Mouse (Mus musculus) hindbrain, postnatal 0 days (tissue): ENCODE measurements around the gene Kalrn. TPM values are rescaled to one million over a fixed set of nuclear protein-coding genes. Genes with fewer than 3 reads are reported as not detected.
A peak's percentile ranks its signal among the peaks of the same experiment; 100 is the strongest.

ENCODE experiments used
- ATAC-seq: fragments of 200-750 bp; cut with Nextera tagmentation; 2 replicates; pipeline ENCODE4 v1.8.0; 2017; ENCODE audit warnings: mild to moderate bottlenecking, moderate TSS enrichment, moderate library complexity
- DNase-seq: peaks from one replicate; pipeline ENCODE4 v3.0.0-alpha.2; 2015; ENCODE audit warnings: low spot score
- H3K27ac ChIP-seq: fragments of 300-500 bp; sonication (generic); 2 replicates; pipeline ENCODE4 v1.5.1; 2014; ENCODE audit warnings: mild to moderate bottlenecking
- H3K27me3 ChIP-seq: fragments of 300-500 bp; sonication (generic); 2 replicates; pipeline ENCODE4 v1.6.1; 2014; ENCODE audit warnings: low read length, mixed read lengths; ENCODE audit not compliant: insufficient read depth
- H3K36me3 ChIP-seq: fragments of 300-500 bp; sonication (generic); 2 replicates; pipeline ENCODE4 v1.6.1; 2014; ENCODE audit warnings: low read length, mixed read lengths; ENCODE audit not compliant: insufficient read depth
- H3K4me1 ChIP-seq: fragments of 300-500 bp; sonication (generic); 2 replicates; pipeline ENCODE4 v1.6.1; 2014; ENCODE audit warnings: antibody characterized with exemption, low read length, mixed read lengths; ENCODE audit not compliant: insufficient read depth
- H3K4me2 ChIP-seq: fragments of 300-500 bp; sonication (generic); 2 replicates; pipeline ENCODE4 v1.6.1; 2014; ENCODE audit warnings: low read depth, mild to moderate bottlenecking, low read length, moderate library complexity, mixed read lengths
- H3K4me3 ChIP-seq: fragments of 300-500 bp; sonication (generic); 2 replicates; pipeline ENCODE4 v1.5.1; 2014; ENCODE audit warnings: low read length
- H3K9ac ChIP-seq: fragments of 300-500 bp; sonication (generic); replicated peaks from 2 replicates; pipeline ENCODE4 v1.6.1; 2014; ENCODE audit warnings: mild to moderate bottlenecking, low read length, moderate library complexity, mixed read lengths
- H3K9me3 ChIP-seq: fragments of 300-500 bp; sonication (generic); 2 replicates; pipeline ENCODE4 v1.6.1; 2016; ENCODE audit warnings: low read length, mixed read lengths
- CTCF ChIP-seq: IDR thresholded peaks from 2 replicates; pipeline ENCODE4 v1.5.1; 2016; ENCODE audit warnings: antibody characterized with exemption, control low read depth, low read depth
- WGBS: fragments of 180-500 bp; shearing (Covaris S2); extraction: QIAGEN DNeasy Blood & Tissue Kit; methylation state at CpG from one replicate; pipeline ENCODE4 v1.1.7; 2014; 5-methylcytosine and 5-hydroxymethylcytosine counted together
- polyA plus RNA-seq: library from polyadenylated mRNA; unstranded; fragments of >200 nt; fragmentation: Nextera tagmentation; extraction: Ambion mirVana; gene quantifications from 2 replicates; pipeline ENCODE4 v1.2.1, GENCODE M21; 2015
- total RNA-seq: library from RNA; depleted of rRNA; stranded (reverse); fragments of >200 nt; gene quantifications from 2 replicates; pipeline ENCODE4 v1.2.3, GENCODE M21; 2014

The Kalrn gene
- total and polyA plus RNA-seq, 2 experiments from 2014 or later = 17.0 to 107 TPM

GRCm38 (mm10) chr16:34382992-34383391 lies 190.3 kb downstream of the Kalrn start:
- DNase-seq = no peak
- Histone ChIP-seq H3K9me3 (no peaks in the 10 kb centered on the region), H3K36me3 (no peaks in the 10 kb centered on the region), H3K27ac (no peak overlapping the region), H3K4me1 (no peaks in the 10 kb centered on the region), H3K4me3 (no peak overlapping the region), H3K4me2 (no peak overlapping the region), H3K9ac (no peak overlapping the region), H3K27me3 (no peaks in the 10 kb centered on the region)
- no peak for ATAC-seq
- no peak for TF ChIP-seq CTCF
- 53% methylated on average over 4 of the region's 4 CpGs for WGBS

- H3K9ac ChIP-seq = no peak overlapping the region
- no peaks in the 10 kb centered on the region for H3K36me3 ChIP-seq
- no peak overlapping the region for H3K27ac ChIP-seq
- TF ChIP-seq CTCF = no peak
- no peak overlapping the region for H3K4me3 ChIP-seq
- H3K4me2 ChIP-seq = no peak overlapping the region
- 0 out of 2 replicates have a peak, but pooled peaks have one; percentile 55 for ATAC-seq
- no peaks in the 10 kb centered on the region for H3K9me3 ChIP-seq
- no peak for DNase-seq
- peaks cover 4% of the 10 kb centered on the region; the same call in 1 of the 2 replicates for H3K4me1 ChIP-seq
- no peaks in the 10 kb centered on the region for H3K27me3 ChIP-seq
- 68% methylated on average over 12 of the region's 12 CpGs for WGBS
These were observed 197.0 kb downstream of the Kalrn start for GRCm38 (mm10) chr16:34376166-34376857.

- no peak overlapping the region for H3K4me3 ChIP-seq
- H3K27me3 ChIP-seq = no peaks in the 10 kb centered on the region
- no peak overlapping the region for H3K4me2 ChIP-seq
- WGBS = 77% methylated on average over 4 of the region's 4 CpGs
- ATAC-seq (no peak), DNase-seq (no peak)
- H3K4me1 ChIP-seq = peaks cover 4% of the 10 kb centered on the region; the same call in 1 of the 2 replicates
- no peak overlapping the region for H3K27ac ChIP-seq
- TF ChIP-seq CTCF = peak; percentile 38
- H3K36me3 ChIP-seq = no peaks in the 10 kb centered on the region
- H3K9ac ChIP-seq = no peak overlapping the region
- no peaks in the 10 kb centered on the region for H3K9me3 ChIP-seq
These were observed 199.8 kb downstream of the Kalrn start for GRCm38 (mm10) chr16:34373519-34373918.

GRCm38 (mm10) chr16:34372103-34372741 lies 201.1 kb downstream of the Kalrn start:
- H3K9me3 ChIP-seq = no peaks in the 10 kb centered on the region
- no peak overlapping the region for H3K27ac ChIP-seq
- ATAC-seq (no peak), DNase-seq (no peak)
- H3K27me3 ChIP-seq = no peaks in the 10 kb centered on the region
- peaks cover 4% of the 10 kb centered on the region; the same call in 1 of the 2 replicates for H3K4me1 ChIP-seq
- H3K4me2 ChIP-seq = no peak overlapping the region
- no peak overlapping the region for H3K4me3 ChIP-seq
- H3K36me3 ChIP-seq = no peaks in the 10 kb centered on the region
- no peak for TF ChIP-seq CTCF
- no peak overlapping the region for H3K9ac ChIP-seq
- 70% methylated on average over 15 of the region's 15 CpGs for WGBS

GRCm38 (mm10) chr16:34359206-34359605 lies 214.1 kb downstream of the Kalrn start:
- Histone ChIP-seq H3K27me3 (no peaks in the 10 kb centered on the region), H3K9ac (no peak overlapping the region), H3K4me3 (no peak overlapping the region), H3K4me2 (no peak overlapping the region), H3K27ac (no peak overlapping the region), H3K9me3 (no peaks in the 10 kb centered on the region), H3K4me1 (no peaks in the 10 kb centered on the region), H3K36me3 (no peaks in the 10 kb centered on the region)
- no peak for ATAC-seq
- 87% methylated on average over 4 of the region's 4 CpGs for WGBS
- DNase-seq = no peak
- no peak for TF ChIP-seq CTCF

- no peak for TF ChIP-seq CTCF
- ATAC-seq = no peak
- Histone ChIP-seq H3K36me3 (no peaks in the 10 kb centered on the region), H3K27ac (no peak overlapping the region), H3K4me3 (no peak overlapping the region), H3K4me1 (no peaks in the 10 kb centered on the region), H3K9me3 (no peaks in the 10 kb centered on the region), H3K9ac (no peak overlapping the region), H3K27me3 (no peaks in the 10 kb centered on the region), H3K4me2 (no peak overlapping the region)
- DNase-seq = no peak
- WGBS = 84% methylated on average over 3 of the region's 3 CpGs
These were observed 217.8 kb downstream of the Kalrn start for GRCm38 (mm10) chr16:34355547-34355946.

GRCm38 (mm10) chr16:34354042-34354441 lies 219.3 kb downstream of the Kalrn start:
- ATAC-seq = no peak
- H3K4me1 ChIP-seq = no peaks in the 10 kb centered on the region
- no peaks in the 10 kb centered on the region for H3K36me3 ChIP-seq
- H3K9me3 ChIP-seq = no peaks in the 10 kb centered on the region
- H3K4me2 ChIP-seq = no peak overlapping the region
- no peak for TF ChIP-seq CTCF
- H3K4me3 ChIP-seq = no peak overlapping the region
- H3K27ac ChIP-seq = no peak overlapping the region
- H3K9ac ChIP-seq = no peak overlapping the region
- DNase-seq = no peak
- WGBS = 82% methylated on average over 3 of the region's 3 CpGs
- H3K27me3 ChIP-seq = no peaks in the 10 kb centered on the region
